Mouse (Mus musculus) ovary, adult 18-20 months (tissue): ENCODE data around the gene Igf2bp3.

Source experiments
- DNase-seq: peaks from one replicate; pipeline ENCODE4 v3.0.0; 2022; ENCODE audit warnings: low spot score, mixed read lengths

Gene Igf2bp3

DNA sequence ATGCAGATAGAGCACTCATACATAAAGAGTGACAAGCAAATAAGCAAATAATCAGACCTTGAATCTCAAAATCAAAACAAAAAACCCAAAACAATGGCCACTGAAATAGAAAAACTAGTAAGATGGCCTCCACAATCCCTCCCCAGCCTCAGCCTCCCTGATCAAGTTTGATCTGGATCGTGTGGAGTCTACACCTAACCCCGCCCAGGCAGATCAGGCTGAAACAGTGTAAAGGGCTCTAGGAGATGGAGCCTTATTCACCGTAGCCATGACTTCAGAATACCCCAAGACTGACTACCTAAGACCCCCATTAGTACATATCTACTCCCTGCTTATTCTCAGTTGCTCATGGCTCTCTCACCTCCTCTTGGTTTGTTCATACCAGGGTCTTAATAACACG, 41.1 kb downstream of the Igf2bp3 start:
- no peak for DNase-seq

DNA sequence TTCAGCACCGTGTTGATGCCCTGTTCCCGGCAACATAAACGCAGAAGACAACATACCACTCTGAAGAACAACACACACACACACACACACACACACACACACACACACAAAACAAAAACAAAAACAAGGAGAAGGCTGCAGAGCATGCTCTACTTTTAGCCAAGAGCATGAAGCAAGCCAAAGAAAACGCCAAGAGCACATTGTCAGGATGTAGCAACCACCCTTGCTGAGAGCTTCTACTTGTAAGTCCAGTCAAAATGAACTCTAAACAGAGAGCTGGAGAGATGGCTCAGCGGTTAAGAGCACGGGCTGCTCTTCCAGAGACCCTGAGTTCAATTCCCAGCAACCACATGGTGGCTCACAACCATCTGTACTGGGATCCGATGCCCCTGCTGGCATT, 41.5 kb downstream of the Igf2bp3 start:
- no peak for DNase-seq

DNA sequence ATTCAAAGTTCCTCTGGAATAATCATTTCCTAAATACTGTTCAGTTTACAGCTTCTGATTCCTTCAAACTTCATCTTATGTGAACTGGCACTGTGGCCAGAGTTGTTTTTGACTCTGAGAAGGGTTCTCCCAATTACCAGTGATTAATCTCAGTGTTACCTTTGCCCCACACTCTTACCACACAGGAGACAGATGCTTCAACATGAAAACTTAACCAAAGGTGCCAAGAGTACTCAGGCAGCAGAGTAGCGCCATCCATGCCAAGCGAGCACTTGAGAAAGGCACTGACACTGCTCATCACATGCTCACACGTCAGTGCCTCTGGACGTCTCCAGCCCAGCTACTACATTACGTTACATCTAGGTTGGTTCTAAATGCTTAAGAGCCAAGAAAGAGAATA, 43.5 kb downstream of the Igf2bp3 start:
- DNase-seq, result no peak

DNA sequence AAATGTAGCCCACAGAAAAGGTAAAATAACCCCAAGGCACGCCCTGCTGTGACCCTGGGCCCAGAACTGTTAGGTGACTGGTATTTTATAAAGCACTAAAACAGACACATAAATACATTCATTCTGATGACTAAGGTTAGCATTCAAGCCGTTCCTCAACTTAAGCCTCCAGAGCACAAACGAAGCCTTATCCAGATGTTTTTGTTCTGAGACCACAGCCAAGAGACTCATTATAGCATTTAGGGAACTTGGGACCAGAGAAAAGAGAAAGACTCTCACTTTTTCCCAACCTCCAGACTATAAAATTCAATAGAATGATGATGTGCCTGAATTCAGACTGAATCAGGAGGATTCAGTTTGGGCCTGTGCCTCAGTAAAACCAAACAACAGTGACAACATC, 46.1 kb downstream of the Igf2bp3 start:
- no peak for DNase-seq

DNA sequence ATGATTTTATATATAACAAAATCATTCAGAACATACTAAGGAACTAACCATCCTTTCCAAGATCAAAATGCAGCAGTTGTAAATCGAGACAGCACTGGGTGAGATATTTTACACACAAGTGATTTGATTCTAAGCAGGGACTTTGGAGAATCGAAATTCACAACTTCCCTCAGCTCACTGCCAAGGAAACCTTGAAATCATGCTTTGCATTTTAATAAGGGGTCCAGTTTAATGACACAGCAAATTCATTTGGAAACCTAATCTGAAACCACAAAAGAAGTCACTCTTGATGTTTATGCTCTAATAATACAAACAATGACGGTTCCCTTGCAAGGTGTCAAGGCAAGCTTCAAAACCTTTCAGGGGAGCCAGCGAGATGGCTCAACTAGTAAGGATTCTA, 47.4 kb downstream of the Igf2bp3 start:
- DNase-seq, result no peak

DNA sequence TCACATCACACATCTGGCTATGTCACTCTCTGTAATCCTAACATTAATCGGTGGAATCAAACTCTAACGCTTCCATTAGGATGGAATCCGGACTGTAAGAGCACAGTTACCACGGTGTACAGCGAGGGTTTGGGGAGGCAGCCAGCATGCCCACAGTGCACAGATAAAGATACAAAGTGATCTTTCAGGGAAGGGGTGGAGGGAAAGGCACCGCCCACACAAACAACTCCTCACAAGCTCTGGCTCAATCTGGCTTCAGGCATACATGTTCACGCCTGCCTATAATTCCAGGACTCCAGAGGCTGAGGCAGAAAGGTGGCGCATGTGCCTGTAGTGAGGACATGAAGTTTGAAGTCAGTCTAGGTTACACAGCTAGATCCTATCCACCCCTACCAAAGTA, 48.4 kb downstream of the Igf2bp3 start:
- DNase-seq, result no peak

DNA sequence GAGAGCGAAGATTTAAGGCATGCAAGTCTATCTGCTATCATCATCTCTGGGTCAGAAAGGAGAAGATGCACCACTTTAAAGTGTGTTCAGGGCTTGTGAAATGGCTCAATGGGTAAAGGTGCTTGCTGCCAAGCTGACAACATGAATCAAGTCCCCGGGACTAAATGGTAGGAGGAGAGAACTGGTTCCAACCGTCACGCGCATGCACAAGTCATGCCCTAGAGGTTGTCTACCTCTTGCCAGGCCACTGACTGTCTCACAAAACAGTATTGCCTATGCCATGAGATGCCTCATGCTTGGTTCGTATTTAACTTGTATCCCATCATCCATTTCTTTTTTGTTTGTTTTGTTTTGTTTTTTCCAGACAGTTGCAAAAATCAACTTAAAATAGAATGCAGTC, 48.9 kb downstream of the Igf2bp3 start:
- no peak for DNase-seq

DNA sequence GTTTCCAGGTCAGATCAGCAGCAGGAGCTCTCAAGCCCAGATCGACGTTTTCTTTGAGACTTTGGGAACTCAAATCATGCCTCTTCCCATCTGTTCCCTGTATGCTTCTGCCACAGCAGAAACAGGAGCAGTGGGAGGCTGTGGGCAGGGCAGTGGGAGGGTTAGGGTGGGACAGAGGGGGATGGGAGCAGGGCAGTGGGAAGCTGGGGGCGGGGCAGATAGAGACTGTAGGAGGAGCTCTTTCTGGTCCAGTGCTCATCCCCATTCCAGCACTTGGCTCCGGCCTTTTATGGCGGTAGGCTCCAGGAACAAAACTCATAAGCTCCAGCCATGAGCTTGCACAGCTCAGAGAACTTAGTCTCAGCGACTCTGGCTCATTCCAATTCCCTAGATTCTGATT, 49.7 kb downstream of the Igf2bp3 start:
- DNase-seq, result no peak

DNA sequence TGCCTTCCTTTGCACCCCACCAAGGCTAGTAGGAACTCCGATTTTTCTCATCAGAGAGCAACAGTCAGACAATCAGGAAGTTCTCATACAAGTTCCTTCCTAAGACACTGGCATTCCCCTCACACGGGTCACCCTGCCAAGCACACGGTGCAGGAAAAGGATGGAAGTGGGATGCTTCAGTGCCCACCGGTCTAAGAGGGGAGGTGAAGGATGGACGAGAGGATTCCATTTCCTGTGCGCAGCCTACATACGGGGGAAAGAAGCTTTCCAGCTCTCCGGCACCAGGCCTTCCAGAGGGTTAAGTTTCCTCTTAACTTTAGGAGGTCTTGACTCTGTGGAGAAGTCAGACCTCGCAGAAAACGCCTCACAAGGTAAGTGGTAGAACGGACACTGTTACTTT, 50.1 kb downstream of the Igf2bp3 start:
- no peak for DNase-seq

DNA sequence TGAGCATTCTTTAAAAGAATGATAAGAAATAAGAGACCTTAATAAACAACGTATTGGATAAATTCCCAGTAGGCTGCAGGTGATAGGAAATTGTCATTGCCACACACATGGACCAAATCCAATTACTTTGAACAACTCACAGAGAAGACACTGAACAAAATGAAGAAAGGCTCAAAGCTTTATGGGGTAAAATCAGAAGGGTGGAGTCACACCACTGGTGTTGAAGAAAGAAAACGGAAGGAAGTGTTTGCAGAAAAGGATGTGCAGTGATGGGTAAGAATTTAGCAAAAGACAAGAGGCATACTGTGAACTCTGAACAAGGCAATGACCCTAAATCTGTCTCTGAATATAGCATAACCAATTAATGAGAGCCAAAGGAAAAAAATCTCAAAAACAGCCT, 54.8 kb downstream of the Igf2bp3 start:
- DNase-seq, result no peak

DNA sequence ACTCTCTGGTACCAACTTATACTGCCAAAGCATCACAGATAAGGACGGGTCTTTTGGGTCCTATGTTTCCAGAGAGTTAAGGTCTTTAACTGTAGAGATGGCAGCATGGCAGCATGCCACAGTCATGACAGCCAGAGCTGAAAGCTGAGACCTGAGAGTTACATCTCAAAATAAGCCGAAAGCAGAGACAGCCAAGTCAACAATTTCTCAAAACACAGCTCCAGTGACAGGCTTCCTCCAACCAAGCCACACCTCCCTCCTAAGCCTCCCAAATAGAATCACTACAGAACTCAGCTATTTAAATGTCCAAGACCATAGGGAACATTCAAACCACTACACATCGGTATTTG, 58.0 kb downstream of the Igf2bp3 start:
- no peak for DNase-seq

DNA sequence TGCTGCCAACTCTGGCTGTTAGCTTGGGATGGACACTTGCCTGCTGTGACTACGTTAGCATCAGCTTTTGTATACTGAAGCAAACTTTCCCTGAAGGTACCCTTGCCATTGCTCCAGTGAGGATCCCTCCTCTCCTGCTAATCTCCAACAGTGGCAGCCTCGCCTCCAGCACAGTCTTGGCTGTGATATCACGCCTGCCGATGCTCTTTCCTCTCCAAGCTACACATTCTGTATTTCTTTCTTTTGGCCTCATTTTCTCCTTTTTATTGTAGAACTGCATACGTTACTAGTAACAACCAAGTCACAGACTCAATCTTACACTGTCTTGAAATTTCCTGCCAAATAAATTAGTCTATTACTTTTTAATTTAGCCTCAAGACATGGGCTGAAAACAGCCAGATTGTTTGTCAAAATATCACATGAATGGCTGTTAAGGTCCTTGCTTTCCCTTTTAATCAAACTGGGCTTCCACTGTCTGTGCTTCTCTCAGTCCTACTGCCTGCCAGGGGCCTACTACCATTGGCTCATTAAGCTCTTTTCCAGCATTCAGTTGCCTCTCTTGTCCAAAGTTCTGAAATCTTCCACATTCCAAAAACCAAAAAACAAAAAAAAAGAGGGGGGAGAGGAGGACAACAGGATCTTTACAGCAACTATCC, 58.5 kb downstream of the Igf2bp3 start:
- no peak for DNase-seq

DNA sequence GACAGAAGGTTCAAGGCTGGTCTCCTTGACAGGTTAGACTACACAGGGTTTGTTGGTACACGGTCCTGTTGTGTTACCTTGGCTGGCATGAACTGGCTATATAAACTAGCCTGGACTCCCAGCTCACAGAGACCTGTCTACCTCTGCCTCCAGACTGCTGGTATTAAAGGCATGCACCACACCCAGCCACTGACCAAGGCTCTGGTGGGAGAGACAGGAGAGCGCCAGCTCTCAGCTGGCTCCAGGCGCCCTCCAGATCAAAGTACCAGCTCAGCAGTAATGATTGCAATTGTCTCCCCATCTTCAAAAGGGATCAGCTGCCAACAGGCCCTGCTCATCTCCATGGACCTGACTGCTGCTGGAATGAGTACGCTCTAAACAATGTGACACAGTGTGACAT, 63.3 kb downstream of the Igf2bp3 start:
- DNase-seq, result no peak

DNA sequence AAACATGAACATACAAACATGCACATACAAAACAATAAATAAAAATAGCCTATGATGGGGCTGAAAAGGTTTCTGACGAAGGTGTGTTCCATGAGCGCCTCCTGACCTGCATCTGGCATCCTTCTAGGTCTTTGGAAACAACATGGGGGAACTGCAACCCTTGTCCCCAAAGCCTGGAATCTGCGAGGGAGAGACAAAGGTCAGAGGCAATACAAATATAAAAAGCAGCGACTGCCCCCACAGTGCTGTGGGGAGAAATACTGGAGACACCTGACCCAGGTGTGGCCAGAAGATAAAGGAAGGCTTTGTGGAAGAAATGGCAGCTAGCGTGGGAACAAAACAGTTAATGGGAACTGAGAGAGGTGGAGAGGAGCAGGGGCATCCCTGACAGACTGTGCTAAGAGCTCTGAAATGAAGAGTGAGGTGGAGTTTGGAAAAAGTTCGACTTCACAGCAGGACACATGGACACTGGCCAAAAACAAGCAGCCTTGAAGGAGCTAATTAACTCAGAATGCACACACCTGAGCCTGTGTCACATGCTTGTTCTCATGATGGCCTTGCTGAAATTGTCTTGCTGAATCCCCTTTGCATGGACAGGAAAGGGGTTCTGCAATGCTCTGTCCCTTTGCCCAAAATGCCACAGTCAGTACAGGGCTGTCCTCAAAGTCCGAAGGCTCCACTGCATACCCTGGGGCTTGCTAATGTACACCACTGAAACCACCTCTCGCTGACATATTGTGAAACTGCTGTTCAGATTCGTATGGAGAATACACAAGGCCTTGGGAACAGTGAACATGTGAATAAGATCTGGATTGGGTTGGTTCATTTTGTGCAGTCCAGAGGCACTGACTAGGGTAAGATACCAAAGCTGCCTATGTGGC, 64.2 kb downstream of the Igf2bp3 start:
- DNase-seq, result no peak

DNA sequence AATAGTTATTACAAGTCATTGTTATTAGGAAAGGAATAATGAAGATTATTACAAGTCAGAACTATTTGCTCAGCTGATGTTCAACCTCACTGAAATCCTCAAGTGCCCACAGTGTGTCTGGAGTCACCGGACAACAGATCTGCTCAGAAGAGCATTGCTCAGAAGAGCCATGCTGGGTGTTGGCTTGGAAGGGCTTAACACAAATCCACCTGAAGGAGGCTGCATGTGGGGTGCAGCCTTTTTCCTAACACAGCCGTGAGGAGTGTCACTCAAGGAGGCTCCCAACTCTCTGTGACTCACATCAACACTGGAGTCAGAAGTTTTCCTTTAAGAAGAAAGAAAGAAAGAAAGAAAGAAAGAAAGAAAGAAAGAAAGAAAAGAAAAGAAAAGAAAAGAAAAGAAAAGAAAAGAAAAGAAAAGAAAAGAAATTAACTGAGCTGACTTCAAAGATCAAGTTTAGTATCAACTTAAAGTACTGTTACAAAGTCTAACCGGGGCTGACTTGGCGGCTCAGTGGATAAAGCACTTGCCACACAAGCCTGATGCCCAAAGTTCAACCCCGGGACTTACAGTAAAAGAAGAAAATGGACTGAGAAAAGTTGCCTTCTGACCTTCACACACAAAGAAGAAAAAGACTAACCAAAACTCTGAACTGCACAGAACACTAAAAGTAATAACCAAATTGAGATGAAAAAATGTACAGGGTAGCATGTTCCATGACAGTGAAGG, 65.4 kb downstream of the Igf2bp3 start:
- DNase-seq, result no peak

DNA sequence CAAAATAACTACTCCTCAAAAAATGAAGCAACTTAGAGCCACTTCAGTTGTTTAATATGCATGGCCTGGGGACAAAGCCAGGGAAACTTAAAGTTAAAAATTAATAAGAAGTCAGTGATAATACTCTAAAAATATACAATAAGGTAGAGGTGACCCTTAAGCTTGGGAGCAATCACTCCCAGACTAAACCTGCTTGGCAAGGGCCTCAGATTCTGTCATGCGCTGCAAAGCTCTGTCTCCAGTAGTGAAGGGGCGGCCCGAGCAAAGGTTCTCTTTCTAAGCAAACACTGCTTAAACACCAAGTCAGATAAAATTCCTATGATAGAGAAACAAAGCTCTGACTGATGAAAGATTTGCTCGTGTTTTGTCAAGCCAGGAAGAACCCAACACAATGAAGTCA, 66.0 kb downstream of the Igf2bp3 start:
- no peak for DNase-seq

DNA sequence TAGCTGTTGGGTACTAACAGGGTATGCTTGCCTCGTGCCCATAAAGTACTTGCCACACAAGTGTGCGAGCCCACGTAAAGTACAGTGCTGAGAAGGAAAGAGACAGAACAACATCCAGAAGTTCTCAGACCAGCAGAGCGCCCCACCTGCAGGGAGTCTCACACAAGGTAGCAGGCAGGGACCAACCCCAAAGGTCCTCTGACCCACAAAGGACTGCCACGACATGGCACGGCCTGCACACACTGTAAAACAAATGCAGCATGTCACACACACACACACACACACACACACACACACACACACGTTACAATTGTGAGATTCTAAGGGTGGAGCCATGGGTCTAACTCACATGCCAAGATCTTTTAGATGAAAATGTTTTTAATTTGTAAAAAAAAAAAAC, 66.4 kb downstream of the Igf2bp3 start:
- DNase-seq, result no peak

DNA sequence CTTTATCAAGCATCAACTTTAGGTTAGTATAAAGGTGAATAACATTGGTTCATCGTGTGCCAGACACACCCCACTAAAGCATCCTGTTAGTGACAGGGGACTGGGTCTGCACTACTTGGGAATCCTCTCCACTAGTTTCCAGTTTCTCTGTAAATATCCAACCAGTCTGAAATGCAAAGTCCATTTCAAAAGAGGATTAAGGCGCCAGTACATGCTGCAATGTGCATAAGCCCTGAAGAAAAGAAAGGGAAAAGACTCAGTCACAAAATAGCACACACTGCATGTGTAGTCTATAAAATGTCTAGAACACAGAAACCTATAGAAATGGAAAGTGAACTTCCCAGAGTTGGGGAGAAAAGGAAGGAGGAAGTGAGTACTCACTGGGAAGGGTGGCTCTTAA, 68.3 kb downstream of the Igf2bp3 start:
- DNase-seq, result no peak

DNA sequence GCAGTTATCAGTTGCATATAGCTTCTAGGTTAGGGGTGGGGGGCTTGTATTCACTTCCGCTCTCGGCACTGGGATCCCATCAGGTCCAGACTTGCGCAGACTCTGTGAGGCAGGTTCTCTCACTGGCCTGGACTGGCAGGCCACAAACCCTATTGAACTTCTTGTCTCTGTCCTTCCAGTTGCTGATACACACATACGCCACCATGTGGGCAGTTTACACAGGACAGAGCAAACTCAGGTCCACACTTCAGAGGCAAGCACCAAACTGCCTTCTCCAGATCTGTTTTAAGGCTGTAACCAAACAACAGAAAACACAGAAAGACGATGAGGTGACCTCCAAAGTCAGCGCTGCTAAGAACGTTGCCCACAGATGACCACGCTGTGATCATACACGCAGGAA, 72.3 kb downstream of the Igf2bp3 start:
- no peak for DNase-seq

DNA sequence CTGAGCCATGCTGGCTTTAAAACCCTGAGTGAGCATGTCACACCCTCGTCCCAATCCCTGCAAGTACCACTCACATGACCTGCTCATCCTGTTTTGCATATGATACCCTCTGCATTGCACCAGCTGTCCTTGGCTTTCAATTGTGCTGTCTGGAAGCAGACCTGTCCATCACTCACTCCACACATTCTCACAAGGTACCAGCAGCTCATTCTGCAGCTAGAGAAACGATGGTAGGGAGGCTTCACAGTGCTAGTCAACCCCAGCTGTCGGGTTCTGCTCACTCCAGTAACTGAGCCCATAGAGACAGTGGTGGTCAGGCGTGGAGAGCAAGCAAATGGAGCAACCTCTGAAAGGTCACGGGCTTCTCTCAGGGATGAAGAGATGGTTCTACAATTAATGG, 73.6 kb downstream of the Igf2bp3 start:
- no peak for DNase-seq

DNA sequence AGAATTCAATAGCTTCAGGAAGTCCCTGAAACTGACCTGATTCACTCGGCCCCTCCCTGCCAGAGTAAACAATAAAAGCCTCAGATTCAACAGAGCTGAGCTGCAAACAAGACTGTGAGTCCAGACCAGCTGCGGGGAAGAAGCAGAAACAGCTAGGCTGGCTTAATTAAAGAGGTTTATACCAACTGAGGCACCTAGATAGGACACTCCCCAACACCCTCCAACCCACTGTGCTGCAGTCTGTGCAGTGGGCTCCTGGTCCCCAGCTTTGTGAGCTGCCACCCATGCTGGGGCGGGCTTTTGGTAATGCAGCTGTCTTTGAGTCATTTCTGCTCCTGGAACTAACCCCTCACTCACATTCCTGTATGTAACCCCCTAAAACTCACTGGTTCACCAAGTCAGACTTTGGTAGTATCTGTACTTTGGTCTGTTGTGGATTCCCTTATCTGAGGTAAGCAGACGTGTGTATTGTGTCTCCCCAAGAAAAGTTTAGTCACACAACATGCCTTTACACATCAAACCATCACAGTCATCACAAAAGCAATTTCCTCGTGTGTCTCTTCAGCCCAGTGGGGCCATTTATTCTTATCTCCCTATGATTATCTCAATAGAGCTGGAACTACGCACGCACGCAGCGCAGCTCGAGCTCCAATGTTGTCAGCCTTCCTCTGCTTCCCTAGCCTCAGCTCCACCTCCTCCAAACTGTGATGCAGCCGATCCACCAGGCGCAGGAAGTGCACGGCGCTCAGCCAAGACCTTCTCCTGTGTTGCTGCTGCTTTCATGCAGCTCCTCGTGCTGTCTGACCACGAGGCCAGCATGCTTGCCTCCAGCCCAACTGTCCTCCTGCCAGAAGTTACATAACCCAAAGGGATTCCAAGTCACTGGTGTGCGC, 76.4 kb downstream of the Igf2bp3 start:
- no peak for DNase-seq

DNA sequence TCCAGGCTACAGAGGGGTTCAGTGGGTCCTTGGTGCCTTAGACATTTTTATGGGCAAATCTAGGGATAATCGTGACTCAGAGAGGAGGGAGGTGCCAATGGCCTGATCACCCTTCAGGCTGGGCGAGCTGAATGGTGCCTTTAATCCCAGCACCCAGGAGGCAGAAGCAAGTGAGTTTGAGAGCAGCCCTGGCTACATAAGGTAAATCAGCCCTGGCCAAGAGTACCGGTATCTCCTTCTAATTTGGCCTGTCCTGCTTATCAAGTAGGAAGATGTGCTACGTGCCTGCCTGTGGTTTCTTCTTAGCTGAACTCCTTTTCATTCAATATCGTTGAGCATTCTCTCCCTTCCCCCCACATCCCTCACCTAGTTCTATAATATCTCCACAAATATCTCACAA, 78.0 kb downstream of the Igf2bp3 start:
- no peak for DNase-seq
